Mouse (Mus musculus): Measurements from ENCODE around the gene Gpc6. TPM values are rescaled to one million over a fixed set of nuclear protein-coding genes. Genes with fewer than 3 reads are reported as not detected.

Gene Gpc6
- polyA plus RNA-seq, 1 experiment from 2014 or later, result 28.6 TPM

- Histone ChIP-seq H3K4me3 (no peak overlapping the region), H3K9ac (no peak overlapping the region), H3K36me3 (no peaks in the 10 kb centered on the region), H3K4me2 (no peak overlapping the region), H3K9me3 (no peaks in the 10 kb centered on the region), H3K27ac (no peak overlapping the region), H3K27me3 (no peaks in the 10 kb centered on the region), H3K4me1 (no peaks in the 10 kb centered on the region)
- WGBS, result 55% methylated on average over 5 of the region's 5 CpGs
- ATAC-seq (ENCODE audit: borderline replicate concordance, extremely low read depth, low FRiP score, low TSS enrichment), result no peak
Observed at GRCm38 (mm10) chr14:117022180-117022799, 97.2 kb downstream of the Gpc6 start.

- Histone ChIP-seq H3K9me3 (no peaks in the 10 kb centered on the region), H3K27ac (no peak overlapping the region), H3K9ac (no peak overlapping the region), H3K4me3 (no peak overlapping the region), H3K36me3 (no peaks in the 10 kb centered on the region), H3K4me1 (no peaks in the 10 kb centered on the region), H3K27me3 (no peaks in the 10 kb centered on the region), H3K4me2 (no peak overlapping the region)
- 88% methylated on average over 4 of the region's 4 CpGs for WGBS
- no peak for ATAC-seq (ENCODE audit: borderline replicate concordance, extremely low read depth, low FRiP score, low TSS enrichment)
Observed at GRCm38 (mm10) chr14:117034146-117034545, 109.0 kb downstream of the Gpc6 start.

GRCm38 (mm10) chr14:117041017-117041416 lies 115.9 kb downstream of the Gpc6 start:
- no peak overlapping the region for H3K4me2 ChIP-seq
- no peaks in the 10 kb centered on the region for H3K27me3 ChIP-seq
- H3K27ac ChIP-seq, result no peak overlapping the region
- H3K9me3 ChIP-seq, result no peaks in the 10 kb centered on the region
- H3K9ac ChIP-seq, result no peak overlapping the region
- no peaks in the 10 kb centered on the region for H3K36me3 ChIP-seq
- no peaks in the 10 kb centered on the region for H3K4me1 ChIP-seq
- H3K4me3 ChIP-seq, result no peak overlapping the region
- ATAC-seq (ENCODE audit: borderline replicate concordance, extremely low read depth, low FRiP score, low TSS enrichment), result no peak
- WGBS, result 91% methylated on average over 5 of the region's 5 CpGs

GRCm38 (mm10) chr14:117048951-117049350 lies 123.8 kb downstream of the Gpc6 start:
- no peaks in the 10 kb centered on the region for H3K4me1 ChIP-seq
- no peak overlapping the region for H3K9ac ChIP-seq
- H3K9me3 ChIP-seq, result no peaks in the 10 kb centered on the region
- no peak overlapping the region for H3K27ac ChIP-seq
- H3K4me2 ChIP-seq, result no peak overlapping the region
- ATAC-seq (ENCODE audit: borderline replicate concordance, extremely low read depth, low FRiP score, low TSS enrichment), result no peak
- no peaks in the 10 kb centered on the region for H3K27me3 ChIP-seq
- no peaks in the 10 kb centered on the region for H3K36me3 ChIP-seq
- WGBS, result 54% methylated on average over 2 of the region's 2 CpGs
- H3K4me3 ChIP-seq, result no peak overlapping the region

- Histone ChIP-seq H3K36me3 (no peaks in the 10 kb centered on the region), H3K9me3 (no peaks in the 10 kb centered on the region), H3K4me1 (no peaks in the 10 kb centered on the region), H3K4me2 (no peak overlapping the region), H3K27me3 (no peaks in the 10 kb centered on the region), H3K9ac (no peak overlapping the region), H3K4me3 (no peak overlapping the region), H3K27ac (no peak overlapping the region)
- WGBS, result 85% methylated on average over 8 of the region's 8 CpGs
- no peak for ATAC-seq (ENCODE audit: borderline replicate concordance, extremely low read depth, low FRiP score, low TSS enrichment)
Observed at GRCm38 (mm10) chr14:117050877-117051276, 125.8 kb downstream of the Gpc6 start.

- H3K4me2 ChIP-seq, result no peak overlapping the region
- H3K27me3 ChIP-seq, result no peaks in the 10 kb centered on the region
- no peaks in the 10 kb centered on the region for H3K36me3 ChIP-seq
- 92% methylated on average over 6 of the region's 6 CpGs for WGBS
- ATAC-seq (ENCODE audit: borderline replicate concordance, extremely low read depth, low FRiP score, low TSS enrichment), result no peak
- no peaks in the 10 kb centered on the region for H3K9me3 ChIP-seq
- no peak overlapping the region for H3K9ac ChIP-seq
- no peaks in the 10 kb centered on the region for H3K4me1 ChIP-seq
- H3K4me3 ChIP-seq, result no peak overlapping the region
- no peak overlapping the region for H3K27ac ChIP-seq
Observed at GRCm38 (mm10) chr14:117053361-117053760, 128.2 kb downstream of the Gpc6 start.

- no peak for ATAC-seq (ENCODE audit: borderline replicate concordance, extremely low read depth, low FRiP score, low TSS enrichment)
- no peak overlapping the region for H3K4me3 ChIP-seq
- H3K4me2 ChIP-seq, result no peak overlapping the region
- no peak overlapping the region for H3K27ac ChIP-seq
- H3K9ac ChIP-seq, result no peak overlapping the region
- no peaks in the 10 kb centered on the region for H3K9me3 ChIP-seq
- no peaks in the 10 kb centered on the region for H3K36me3 ChIP-seq
- no peaks in the 10 kb centered on the region for H3K4me1 ChIP-seq
- whole genome bisulfite sequencing, result 24% methylated on average over 2 of the region's 2 CpGs
- no peaks in the 10 kb centered on the region for H3K27me3 ChIP-seq
Observed at GRCm38 (mm10) chr14:117055134-117055533, 130.0 kb downstream of the Gpc6 start.

GRCm38 (mm10) chr14:117061078-117061477 lies 136.0 kb downstream of the Gpc6 start:
- Histone ChIP-seq H3K27ac (no peak overlapping the region), H3K4me2 (no peak overlapping the region), H3K4me1 (no peaks in the 10 kb centered on the region), H3K9ac (no peak overlapping the region), H3K27me3 (no peaks in the 10 kb centered on the region), H3K9me3 (no peaks in the 10 kb centered on the region), H3K4me3 (no peak overlapping the region), H3K36me3 (no peaks in the 10 kb centered on the region)
- ATAC-seq (ENCODE audit: borderline replicate concordance, extremely low read depth, low FRiP score, low TSS enrichment), result no peak
- WGBS, result 44% methylated on average over 2 of the region's 2 CpGs

GRCm38 (mm10) chr14:117061527-117061926 lies 136.4 kb downstream of the Gpc6 start:
- no peaks in the 10 kb centered on the region for H3K4me1 ChIP-seq

GRCm38 (mm10) chr14:117068179-117068578 lies 143.1 kb downstream of the Gpc6 start:
- WGBS, result 74% methylated on average over 5 of the region's 5 CpGs

More at GRCm38 (mm10) chr14:117061527-117061926, 136.4 kb downstream of the Gpc6 start:
- no peak for ATAC-seq (ENCODE audit: borderline replicate concordance, extremely low read depth, low FRiP score, low TSS enrichment)
- H3K27me3 ChIP-seq, result no peaks in the 10 kb centered on the region
- no peak overlapping the region for H3K9ac ChIP-seq
- 83% methylated on average over 2 of the region's 2 CpGs for WGBS
- H3K4me3 ChIP-seq, result no peak overlapping the region
- no peak overlapping the region for H3K4me2 ChIP-seq
- H3K9me3 ChIP-seq, result no peaks in the 10 kb centered on the region
- no peaks in the 10 kb centered on the region for H3K36me3 ChIP-seq
- H3K27ac ChIP-seq, result no peak overlapping the region

GRCm38 (mm10) chr14:117070470-117071085 lies 145.5 kb downstream of the Gpc6 start:
- Histone ChIP-seq H3K27ac (no peak overlapping the region), H3K36me3 (no peaks in the 10 kb centered on the region), H3K4me1 (no peaks in the 10 kb centered on the region), H3K27me3 (no peaks in the 10 kb centered on the region), H3K4me2 (no peak overlapping the region), H3K4me3 (no peak overlapping the region), H3K9ac (no peak overlapping the region), H3K9me3 (no peaks in the 10 kb centered on the region)
- ATAC-seq (ENCODE audit: borderline replicate concordance, extremely low read depth, low FRiP score, low TSS enrichment), result no peak
- WGBS, result 52% methylated on average over 4 of the region's 4 CpGs

More at GRCm38 (mm10) chr14:117068179-117068578, 143.1 kb downstream of the Gpc6 start:
- Histone ChIP-seq H3K4me2 (no peak overlapping the region), H3K9ac (no peak overlapping the region), H3K4me3 (no peak overlapping the region), H3K9me3 (no peaks in the 10 kb centered on the region), H3K4me1 (no peaks in the 10 kb centered on the region), H3K36me3 (no peaks in the 10 kb centered on the region), H3K27me3 (no peaks in the 10 kb centered on the region), H3K27ac (no peak overlapping the region)
- ATAC-seq (ENCODE audit: borderline replicate concordance, extremely low read depth, low FRiP score, low TSS enrichment), result no peak

- H3K4me1 ChIP-seq, result no peaks in the 10 kb centered on the region; the same call in 1 of the 2 replicates
- no peaks in the 10 kb centered on the region for H3K36me3 ChIP-seq
- H3K27ac ChIP-seq, result no peak overlapping the region
- H3K27me3 ChIP-seq, result no peaks in the 10 kb centered on the region
- 71% methylated on average over 4 of the region's 4 CpGs for WGBS
- no peak overlapping the region for H3K4me2 ChIP-seq
- no peaks in the 10 kb centered on the region for H3K9me3 ChIP-seq
- ATAC-seq (ENCODE audit: borderline replicate concordance, extremely low read depth, low FRiP score, low TSS enrichment), result no peak
- H3K9ac ChIP-seq, result no peak overlapping the region
- no peak overlapping the region for H3K4me3 ChIP-seq
Observed at GRCm38 (mm10) chr14:117093586-117093985, 168.5 kb downstream of the Gpc6 start.

Data from lung, embryonic 15.5 days (tissue).